Mouse (Mus musculus): Measurements from ENCODE around the gene En2. TPM values are rescaled to one million over a fixed set of nuclear protein-coding genes. Genes with fewer than 3 reads are reported as not detected.

En2 gene
- polyA plus RNA-seq, 1 experiment from 2014 or later, result 0.07 TPM

DNA sequence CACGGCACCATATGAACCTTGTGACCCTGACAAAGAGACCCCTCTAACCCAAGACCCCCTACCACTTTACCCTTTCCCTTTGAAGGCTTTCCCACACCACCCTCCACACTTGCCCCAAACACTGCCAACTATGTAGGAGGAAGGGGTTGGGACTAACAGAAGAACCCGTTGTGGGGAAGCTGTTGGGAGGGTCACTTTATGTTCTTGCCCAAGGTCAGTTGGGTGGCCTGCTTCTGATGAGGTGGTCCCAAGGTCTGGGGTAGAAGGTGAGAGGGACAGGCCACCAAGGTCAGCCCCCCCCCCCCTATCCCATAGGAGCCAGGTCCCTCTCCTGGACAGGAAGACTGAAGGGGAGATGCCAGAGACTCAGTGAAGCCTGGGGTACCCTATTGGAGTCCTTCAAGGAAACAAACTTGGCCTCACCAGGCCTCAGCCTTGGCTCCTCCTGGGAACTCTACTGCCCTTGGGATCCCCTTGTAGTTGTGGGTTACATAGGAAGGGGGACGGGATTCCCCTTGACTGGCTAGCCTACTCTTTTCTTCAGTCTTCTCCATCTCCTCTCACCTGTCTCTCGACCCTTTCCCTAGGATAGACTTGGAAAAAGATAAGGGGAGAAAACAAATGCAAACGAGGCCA is 3.8 kb downstream of the En2 start:
- no peak overlapping the region for H3K4me3 ChIP-seq (ENCODE audit: low read length)

DNA sequence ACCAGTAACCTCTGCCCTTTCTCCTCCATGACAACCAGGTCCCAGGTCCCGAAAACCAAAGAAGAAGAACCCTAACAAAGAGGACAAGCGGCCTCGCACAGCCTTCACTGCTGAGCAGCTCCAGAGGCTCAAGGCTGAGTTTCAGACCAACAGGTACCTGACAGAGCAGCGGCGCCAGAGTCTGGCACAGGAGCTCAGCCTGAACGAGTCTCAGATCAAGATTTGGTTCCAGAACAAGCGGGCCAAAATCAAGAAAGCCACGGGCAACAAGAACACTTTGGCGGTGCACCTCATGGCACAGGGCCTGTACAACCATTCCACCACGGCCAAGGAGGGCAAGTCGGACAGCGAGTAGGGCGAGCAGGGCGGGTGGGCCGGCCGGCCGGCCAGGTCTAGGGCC is 4.6 kb downstream of the En2 start:
- Histone ChIP-seq H3K27ac (ENCODE audit: low read length) (no peak overlapping the region), H3K27me3 (ENCODE audit: insufficient read depth, low read length) (peaks cover 95% of the 10 kb centered on the region), H3K4me2 (replicated peaks; ENCODE audit: low read depth, low read length) (no peak overlapping the region), H3K4me1 (ENCODE audit: insufficient read depth, low read length) (peaks cover 29% of the 10 kb centered on the region), H3K9ac (replicated peaks; ENCODE audit: low read length) (no peak overlapping the region), H3K9me3 (ENCODE audit: low read length) (no peaks in the 10 kb centered on the region), H3K36me3 (ENCODE audit: insufficient read depth, low read length) (no peaks in the 10 kb centered on the region), H3K4me3 (ENCODE audit: low read length) (no peak overlapping the region)
- ATAC-seq (ENCODE audit: low FRiP score, low TSS enrichment), result no peak
- 9% methylated on average over 17 of the region's 17 CpGs for WGBS

More for the DNA sequence above, 3.8 kb downstream of the En2 start:
- no peaks in the 10 kb centered on the region for H3K36me3 ChIP-seq (ENCODE audit: insufficient read depth, low read length)
- peaks cover 95% of the 10 kb centered on the region for H3K27me3 ChIP-seq (ENCODE audit: insufficient read depth, low read length)
- H3K4me1 ChIP-seq (ENCODE audit: insufficient read depth, low read length), result peaks cover 29% of the 10 kb centered on the region
- no peak for ATAC-seq (ENCODE audit: low FRiP score, low TSS enrichment)
- 7% methylated on average over 5 of the region's 5 CpGs for WGBS
- no peaks in the 10 kb centered on the region for H3K9me3 ChIP-seq (ENCODE audit: low read length)
- no peak overlapping the region for H3K9ac ChIP-seq (replicated peaks; ENCODE audit: low read length)
- H3K27ac ChIP-seq (ENCODE audit: low read length), result no peak overlapping the region
- peak overlapping the region; percentile 11; the same call in 1 of the 2 replicates for H3K4me2 ChIP-seq (replicated peaks; ENCODE audit: low read depth, low read length)

DNA sequence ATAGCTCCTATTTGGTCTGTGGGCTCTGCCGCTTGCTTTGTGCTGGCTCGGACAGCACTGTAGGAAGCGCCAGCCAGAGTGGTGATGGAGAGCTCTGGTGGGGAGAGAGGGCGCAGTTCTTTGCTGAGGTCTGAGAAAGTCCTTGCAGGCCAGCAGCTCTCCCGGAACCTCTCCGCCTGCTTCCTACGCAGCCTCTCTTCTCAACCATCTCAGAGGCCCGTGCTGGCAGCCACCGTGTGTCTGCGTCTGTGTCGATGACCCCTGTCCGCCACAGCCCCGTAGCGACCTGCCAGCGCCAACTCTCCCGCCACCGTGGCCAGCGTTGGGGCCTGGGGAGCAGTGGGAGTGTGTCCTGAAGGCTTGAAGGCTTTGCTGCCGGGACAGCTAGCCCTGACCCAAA is 5.4 kb downstream of the En2 start:
- H3K27ac ChIP-seq (ENCODE audit: low read length), result no peak overlapping the region
- 8% methylated on average over 19 of the region's 19 CpGs for WGBS
- H3K4me3 ChIP-seq (ENCODE audit: low read length), result no peak overlapping the region
- H3K4me2 ChIP-seq (replicated peaks; ENCODE audit: low read depth, low read length), result no peak overlapping the region
- H3K36me3 ChIP-seq (ENCODE audit: insufficient read depth, low read length), result no peaks in the 10 kb centered on the region
- ATAC-seq (ENCODE audit: low FRiP score, low TSS enrichment), result no peak
- peaks cover 25% of the 10 kb centered on the region for H3K4me1 ChIP-seq (ENCODE audit: insufficient read depth, low read length)
- peaks cover 95% of the 10 kb centered on the region for H3K27me3 ChIP-seq (ENCODE audit: insufficient read depth, low read length)
- no peaks in the 10 kb centered on the region for H3K9me3 ChIP-seq (ENCODE audit: low read length)
- no peak overlapping the region for H3K9ac ChIP-seq (replicated peaks; ENCODE audit: low read length)

DNA sequence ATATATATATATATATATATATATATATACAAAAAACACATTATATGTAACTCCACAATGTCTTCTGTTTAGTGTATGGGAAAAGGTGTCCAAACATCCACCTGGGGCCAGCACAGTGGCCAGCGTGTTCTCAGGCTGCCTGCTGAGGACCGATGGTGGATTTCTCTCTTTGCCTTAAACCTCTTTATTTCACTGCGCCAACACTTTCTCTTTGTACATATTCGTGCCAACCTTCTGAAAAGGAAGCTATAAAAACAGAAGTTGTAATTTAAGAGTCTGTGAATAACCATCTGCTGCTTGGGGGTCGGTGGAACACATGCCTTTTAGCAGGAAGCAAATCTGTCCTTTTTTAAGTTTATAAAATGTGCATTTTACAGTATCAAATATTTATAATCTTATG is 6.2 kb downstream of the En2 start:
- no peak overlapping the region for H3K27ac ChIP-seq (ENCODE audit: low read length)
- ATAC-seq (ENCODE audit: low FRiP score, low TSS enrichment), result no peak
- H3K9me3 ChIP-seq (ENCODE audit: low read length), result no peaks in the 10 kb centered on the region
- peaks cover 95% of the 10 kb centered on the region for H3K27me3 ChIP-seq (ENCODE audit: insufficient read depth, low read length)
- H3K4me3 ChIP-seq (ENCODE audit: low read length), result no peak overlapping the region
- peaks cover 17% of the 10 kb centered on the region for H3K4me1 ChIP-seq (ENCODE audit: insufficient read depth, low read length)
- WGBS, result 16% methylated on average over 5 of the region's 5 CpGs
- H3K9ac ChIP-seq (replicated peaks; ENCODE audit: low read length), result no peak overlapping the region
- no peaks in the 10 kb centered on the region for H3K36me3 ChIP-seq (ENCODE audit: insufficient read depth, low read length)
- no peak overlapping the region for H3K4me2 ChIP-seq (replicated peaks; ENCODE audit: low read depth, low read length)

DNA sequence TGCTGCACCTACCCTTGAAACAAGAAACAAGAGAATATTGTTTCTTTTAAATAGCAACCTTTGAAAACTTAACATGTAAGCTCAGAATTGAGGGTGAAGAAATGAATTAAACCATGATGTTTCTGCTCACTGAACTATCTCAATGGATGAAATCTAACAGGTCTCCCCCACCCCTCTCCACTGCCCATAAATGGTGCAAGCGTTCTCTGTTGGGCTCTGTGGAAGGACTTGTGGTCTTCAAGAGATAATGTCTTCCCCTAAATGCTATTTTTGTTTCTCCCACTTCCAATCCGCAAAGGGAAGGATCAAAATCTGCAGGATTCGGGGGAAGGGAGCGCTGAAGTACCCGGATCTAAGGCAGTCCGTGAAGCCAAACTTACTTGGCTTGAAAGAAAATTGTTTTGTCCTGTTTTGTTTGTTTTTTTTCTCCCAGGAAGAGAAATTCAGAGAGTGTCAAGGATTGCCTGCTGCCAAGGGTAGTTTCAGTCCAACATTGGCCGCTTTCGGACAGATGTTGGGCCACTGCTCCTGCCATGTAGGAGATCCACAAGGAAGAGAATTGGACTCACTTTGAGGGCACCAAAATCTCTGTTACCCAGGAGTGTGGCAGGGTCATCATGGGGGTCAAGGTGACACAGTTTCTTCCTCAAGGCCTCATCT is 6.9 kb downstream of the En2 start:
- 15% methylated on average over 8 of the region's 8 CpGs for WGBS
- H3K36me3 ChIP-seq (ENCODE audit: insufficient read depth, low read length), result no peaks in the 10 kb centered on the region
- H3K9me3 ChIP-seq (ENCODE audit: low read length), result no peaks in the 10 kb centered on the region
- no peak overlapping the region for H3K4me3 ChIP-seq (ENCODE audit: low read length)
- H3K4me2 ChIP-seq (replicated peaks; ENCODE audit: low read depth, low read length), result no peak overlapping the region
- H3K9ac ChIP-seq (replicated peaks; ENCODE audit: low read length), result no peak overlapping the region
- H3K4me1 ChIP-seq (ENCODE audit: insufficient read depth, low read length), result peaks cover 13% of the 10 kb centered on the region; the same call in 1 of the 2 replicates
- peaks cover 95% of the 10 kb centered on the region for H3K27me3 ChIP-seq (ENCODE audit: insufficient read depth, low read length)
- H3K27ac ChIP-seq (ENCODE audit: low read length), result no peak overlapping the region
- ATAC-seq (ENCODE audit: low FRiP score, low TSS enrichment), result no peak

DNA sequence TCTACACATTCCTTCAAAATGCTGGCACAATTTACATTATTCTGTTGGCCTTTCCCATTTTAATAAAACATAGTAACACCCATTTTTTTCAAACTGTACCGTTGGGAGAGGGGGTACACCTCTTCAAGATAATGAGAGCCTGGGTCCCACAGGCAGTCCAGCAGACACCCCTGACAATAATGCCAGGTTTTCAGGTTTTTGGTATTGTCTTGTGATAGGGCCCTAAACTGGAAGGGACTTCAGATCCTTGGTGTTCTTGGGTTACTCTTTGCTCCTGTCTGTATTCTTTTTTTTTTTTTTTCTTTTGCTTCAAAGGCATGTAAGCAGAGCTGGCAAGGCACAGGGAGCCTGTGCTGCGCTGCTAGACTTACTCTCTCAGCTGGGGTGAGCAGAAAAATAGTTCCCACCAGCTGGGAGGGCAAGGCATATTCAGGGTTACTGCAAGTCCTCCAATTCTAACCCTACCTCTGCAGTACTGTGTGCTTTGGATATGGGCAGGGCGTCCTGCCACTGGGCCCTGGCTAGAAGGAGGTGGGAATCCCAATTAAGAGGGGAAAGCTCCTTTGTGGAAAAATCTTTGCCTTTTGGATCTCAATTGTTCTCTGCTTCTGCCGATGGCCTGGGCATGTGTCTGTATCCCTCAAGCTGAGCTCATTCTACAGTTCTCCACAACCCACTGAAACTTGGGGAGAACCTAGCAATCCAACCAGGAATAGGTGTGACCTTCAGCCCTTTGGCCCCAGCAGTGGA is 7.6 kb downstream of the En2 start:
- Histone ChIP-seq H3K4me1 (ENCODE audit: insufficient read depth, low read length) (peaks cover 9% of the 10 kb centered on the region; the same call in 1 of the 2 replicates), H3K4me2 (replicated peaks; ENCODE audit: low read depth, low read length) (no peak overlapping the region), H3K27ac (ENCODE audit: low read length) (no peak overlapping the region), H3K9me3 (ENCODE audit: low read length) (no peaks in the 10 kb centered on the region), H3K27me3 (ENCODE audit: insufficient read depth, low read length) (peaks cover 94% of the 10 kb centered on the region), H3K36me3 (ENCODE audit: insufficient read depth, low read length) (no peaks in the 10 kb centered on the region), H3K9ac (replicated peaks; ENCODE audit: low read length) (no peak overlapping the region), H3K4me3 (ENCODE audit: low read length) (no peak overlapping the region)
- ATAC-seq (ENCODE audit: low FRiP score, low TSS enrichment), result no peak
- WGBS, result 6% methylated on average over 4 of the region's 4 CpGs

DNA sequence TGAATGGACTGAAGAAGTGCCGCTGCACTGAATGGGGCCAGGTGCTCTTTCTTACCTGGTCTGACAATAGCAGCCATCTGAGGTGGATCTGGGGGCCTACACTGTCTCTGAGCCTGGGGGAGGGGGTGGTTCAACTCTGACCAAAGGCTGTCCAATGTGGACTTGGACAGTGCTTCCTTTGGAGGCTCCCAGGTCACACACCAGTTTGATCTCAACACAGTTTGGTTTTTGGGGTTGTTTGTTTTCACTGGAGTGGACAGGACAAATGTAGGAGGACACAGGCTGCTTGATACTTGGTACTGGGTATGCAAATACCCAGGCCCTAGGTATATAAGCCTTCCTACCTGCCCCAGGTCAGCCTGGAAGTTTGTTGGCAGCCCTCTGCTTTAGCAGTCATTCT is 8.2 kb downstream of the En2 start:
- Histone ChIP-seq H3K4me3 (ENCODE audit: low read length) (no peak overlapping the region), H3K4me1 (ENCODE audit: insufficient read depth, low read length) (peaks cover 3% of the 10 kb centered on the region; the same call in 1 of the 2 replicates), H3K9me3 (ENCODE audit: low read length) (no peaks in the 10 kb centered on the region), H3K27me3 (ENCODE audit: insufficient read depth, low read length) (peaks cover 95% of the 10 kb centered on the region), H3K4me2 (replicated peaks; ENCODE audit: low read depth, low read length) (no peak overlapping the region), H3K9ac (replicated peaks; ENCODE audit: low read length) (no peak overlapping the region), H3K36me3 (ENCODE audit: insufficient read depth, low read length) (no peaks in the 10 kb centered on the region), H3K27ac (ENCODE audit: low read length) (no peak overlapping the region)
- 11% methylated on average over 1 of the region's 1 CpGs for WGBS
- no peak for ATAC-seq (ENCODE audit: low FRiP score, low TSS enrichment)

DNA sequence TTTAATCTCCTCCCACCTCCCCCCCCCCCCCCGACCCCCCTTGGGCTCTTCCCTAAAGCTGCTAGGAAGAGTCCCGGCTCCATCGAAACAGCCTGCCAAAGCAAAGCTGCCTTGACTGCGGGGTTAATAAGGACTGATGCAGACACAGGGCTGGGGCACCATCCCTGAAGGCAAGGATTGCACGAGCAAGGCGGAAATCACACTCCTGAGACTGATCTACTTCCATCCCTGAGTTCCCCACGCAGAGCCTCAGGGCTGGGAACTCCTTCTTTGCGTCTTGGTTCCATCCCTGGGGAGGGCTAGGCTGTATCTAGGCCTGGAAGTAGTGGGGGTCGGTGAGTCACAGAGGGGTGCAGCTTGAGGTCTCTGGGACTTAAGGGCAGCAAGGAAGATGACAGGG is 8.6 kb downstream of the En2 start:
- Histone ChIP-seq H3K27me3 (ENCODE audit: insufficient read depth, low read length) (peaks cover 95% of the 10 kb centered on the region), H3K4me1 (ENCODE audit: insufficient read depth, low read length) (no peaks in the 10 kb centered on the region), H3K27ac (ENCODE audit: low read length) (no peak overlapping the region), H3K4me3 (ENCODE audit: low read length) (no peak overlapping the region), H3K9me3 (ENCODE audit: low read length) (no peaks in the 10 kb centered on the region), H3K4me2 (replicated peaks; ENCODE audit: low read depth, low read length) (no peak overlapping the region), H3K9ac (replicated peaks; ENCODE audit: low read length) (no peak overlapping the region), H3K36me3 (ENCODE audit: insufficient read depth, low read length) (no peaks in the 10 kb centered on the region)
- 1% methylated on average over 9 of the region's 9 CpGs for WGBS
- ATAC-seq (ENCODE audit: low FRiP score, low TSS enrichment), result no peak

DNA sequence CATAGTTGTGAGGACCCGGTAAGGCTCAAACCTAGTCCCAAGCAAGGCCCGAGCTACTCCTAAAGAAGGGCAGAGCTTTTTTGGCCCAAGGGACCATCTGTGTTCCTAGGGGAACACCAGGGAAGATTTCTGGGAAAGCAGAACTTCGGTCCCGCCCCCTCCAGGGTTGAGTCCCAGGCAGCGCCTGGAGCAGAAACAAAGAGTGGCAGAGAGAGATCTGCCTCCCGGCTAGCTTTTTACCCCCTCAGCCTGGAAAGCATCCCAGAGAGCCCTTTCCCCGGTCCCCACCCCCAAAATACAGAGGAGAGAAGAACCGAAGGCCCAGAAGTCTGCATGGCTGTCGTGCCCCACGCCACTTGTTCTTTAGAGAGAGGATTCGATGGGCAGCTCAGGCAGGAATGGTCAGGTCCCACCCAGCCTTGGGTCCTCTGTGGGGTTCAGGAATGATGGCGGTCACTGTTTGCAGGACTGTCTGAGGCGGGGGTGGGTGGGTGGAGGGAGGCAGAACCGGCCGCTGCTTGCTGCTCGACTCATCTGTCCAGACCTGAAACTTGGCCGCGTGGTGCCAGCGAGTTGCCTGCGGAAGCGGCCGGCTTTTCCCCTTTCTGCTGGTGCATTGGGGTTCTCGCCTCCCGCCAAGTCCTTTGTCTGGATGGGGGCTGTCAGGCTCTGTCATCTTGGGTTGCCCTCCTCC is 9.5 kb downstream of the En2 start:
- Histone ChIP-seq H3K9ac (replicated peaks; ENCODE audit: low read length) (no peak overlapping the region), H3K9me3 (ENCODE audit: low read length) (no peaks in the 10 kb centered on the region), H3K4me1 (ENCODE audit: insufficient read depth, low read length) (no peaks in the 10 kb centered on the region), H3K27ac (ENCODE audit: low read length) (no peak overlapping the region), H3K36me3 (ENCODE audit: insufficient read depth, low read length) (no peaks in the 10 kb centered on the region), H3K4me2 (replicated peaks; ENCODE audit: low read depth, low read length) (no peak overlapping the region), H3K27me3 (ENCODE audit: insufficient read depth, low read length) (peaks cover 95% of the 10 kb centered on the region), H3K4me3 (ENCODE audit: low read length) (no peak overlapping the region)
- 2% methylated on average over 24 of the region's 24 CpGs for WGBS
- ATAC-seq (ENCODE audit: low FRiP score, low TSS enrichment), result peak; percentile 33; the same call in 1 of the 2 replicates

Measured in kidney, embryonic 16.5 days (tissue).